Mouse (Mus musculus) activated CD4-positive, CD25-positive, alpha-beta regulatory T cell (primary cell): Measurements from ENCODE around the gene Gm5447. TPM values are rescaled to one million over a fixed set of nuclear protein-coding genes. Genes with fewer than 3 reads are reported as not detected.

Experiments used
- polyA plus RNA-seq, 2 experiments: library from polyadenylated mRNA; unstranded; fragments of 100-300 nt; shearing (Covaris generic); gene quantifications; one replicate each; pipeline ENCODE4 v1.2.1; 2017

The Gm5447 gene
- polyA plus RNA-seq, result under 1 TPM in 1 of 2 experiments, not detected in 1; 0.44 TPM

GRCm38 (mm10) chr13:30973501-30974246 is at the start of gene Gm5447, which contains the start of gene Exoc2:
TSS of gene Gm5447 (plus strand) at chr13:30974204.
TSS of gene Exoc2 (minus strand) at chr13:30974093.

GRCm38 (mm10) chr13:30947540-30947939 is 26.5 kb upstream of the Gm5447 start, which contains the start of gene Hus1b:
TSS of gene Hus1b (minus strand) at chr13:30947759.

Other genes with a start within 250 kb of the Gm5447 start
- 10 to 100 TPM; 32.0 to 34.4 TPM for gene Irf4, start 225.0 kb upstream of the Gm5447 start, polyA plus RNA-seq
- under 1 TPM in 1 of 2 experiments, not detected in 1; 0.36 TPM for gene Hus1b, start 26.4 kb upstream of the Gm5447 start, polyA plus RNA-seq
- gene Exoc2, start 111 bp upstream of the Gm5447 start, polyA plus RNA-seq, result 100 to 1,000 TPM in 1 of 2 experiments, 10 to 100 TPM in 1; 57.6 to 103 TPM